Mouse (Mus musculus) adrenal gland, adult 8-10 months (tissue): ENCODE measurements at regions not wholly inside any gene's neighbourhood (a gene's known extent, or its start where the extent isn't known, plus 50 kb on each side); places are given as distances from the start of the nearest gene placed in this dataset.

ENCODE experiments used
- DNase-seq: peaks from one replicate; pipeline ENCODE4 v3.0.0; 2022

- DNase-seq, result no peak
Observed at GRCm38 (mm10) chr17:66252926-66253325, 129.6 kb downstream of the Ddx11 start.

DNA sequence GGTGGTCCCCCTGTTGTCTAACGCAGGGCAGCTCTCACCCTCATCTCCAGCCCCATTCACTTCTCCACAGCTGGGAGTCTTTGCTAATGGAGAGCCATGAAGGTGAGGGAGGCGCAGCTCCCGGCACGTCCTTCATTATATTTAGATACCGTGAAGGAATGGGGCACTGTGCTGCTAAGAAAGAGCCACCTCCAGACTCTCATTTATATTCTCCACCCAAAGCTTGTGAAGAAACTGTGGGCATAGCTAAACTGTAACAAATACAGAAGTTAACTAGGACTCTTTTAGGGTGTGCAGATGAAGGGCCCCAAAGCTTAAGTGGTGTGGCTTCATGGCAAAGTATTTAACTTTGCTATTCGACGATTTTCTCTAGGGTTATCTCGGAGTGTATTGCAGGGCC, 136.4 kb downstream of the Ddx11 start:
- DNase-seq, result no peak

DNA sequence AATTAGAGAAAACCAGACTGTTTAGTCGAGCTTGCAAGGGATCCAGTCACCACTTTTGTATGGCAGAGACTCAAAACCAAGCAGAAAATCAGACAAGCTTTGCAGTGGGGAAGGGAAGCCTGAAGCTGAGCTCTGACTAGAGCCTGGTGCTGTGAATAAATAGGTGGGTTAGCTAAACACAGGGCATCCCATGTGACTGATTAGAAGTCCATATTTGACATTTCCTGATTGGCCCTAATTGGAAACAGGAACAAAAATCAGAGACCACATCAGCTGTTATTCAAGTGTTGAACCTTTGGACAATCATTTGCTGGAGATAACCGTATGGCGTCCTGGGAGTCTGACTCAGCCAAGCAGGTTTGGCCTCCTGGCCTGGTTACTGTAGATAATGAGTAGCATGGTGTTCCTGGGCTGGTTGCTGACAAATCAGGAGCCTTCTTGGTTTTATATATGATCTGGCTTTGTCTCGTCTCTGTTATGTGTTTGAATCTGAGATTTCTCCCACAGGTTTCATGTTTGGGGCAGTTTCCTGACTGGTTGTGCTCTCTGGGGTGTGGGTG, 139.4 kb downstream of the Ddx11 start:
- no peak for DNase-seq

DNA sequence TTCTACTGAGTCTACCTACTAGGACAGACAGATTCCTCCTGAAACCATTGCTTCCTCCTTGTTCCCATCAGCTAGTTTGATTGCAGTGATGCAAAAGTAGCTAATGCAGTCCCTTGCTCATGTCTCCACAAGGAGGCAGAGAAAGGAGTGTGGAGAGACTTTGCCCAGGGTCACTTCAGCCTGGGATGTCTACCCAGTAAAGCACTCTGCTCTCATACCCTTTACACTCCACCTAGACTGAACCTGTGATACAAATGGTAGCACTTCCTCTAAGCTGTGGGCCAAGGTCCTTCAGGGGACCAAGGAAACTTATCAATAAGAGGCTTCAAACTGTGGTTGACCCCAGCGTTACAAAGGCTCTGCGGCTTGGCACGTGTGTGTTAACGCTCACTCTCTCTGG, 140.1 kb downstream of the Ddx11 start:
- no peak for DNase-seq

GRCm38 (mm10) chr17:66266803-66267202, 143.5 kb downstream of the Ddx11 start:
- no peak for DNase-seq

GRCm38 (mm10) chr17:66267831-66268230, 144.5 kb downstream of the Ddx11 start:
- DNase-seq, result no peak

GRCm38 (mm10) chr17:66269567-66269966, 146.2 kb downstream of the Ddx11 start:
- DNase-seq, result no peak

DNA sequence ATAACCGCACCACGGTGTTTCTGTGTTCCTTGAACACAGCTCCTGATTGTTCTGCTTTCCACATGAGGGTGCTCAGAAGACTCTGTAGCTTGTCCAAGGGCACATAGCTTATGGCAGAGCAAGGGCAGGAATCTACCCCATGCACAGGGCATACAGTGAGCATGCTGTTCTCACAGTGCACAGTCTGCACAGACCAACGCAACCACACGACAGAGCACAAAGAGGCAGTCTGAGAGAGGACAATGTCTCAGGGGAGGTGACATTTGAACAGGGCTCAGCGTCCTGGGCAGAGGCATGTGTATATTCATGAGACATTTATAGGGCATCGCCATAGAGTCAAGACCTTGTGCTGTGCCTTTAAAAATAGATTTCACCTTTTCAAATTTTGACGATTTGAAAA, 148.6 kb downstream of the Ddx11 start:
- DNase-seq, result no peak

- no peak for DNase-seq
Observed at GRCm38 (mm10) chr17:66276778-66277177, 153.5 kb downstream of the Ddx11 start.

GRCm38 (mm10) chr17:66278037-66278436, 154.7 kb downstream of the Ddx11 start:
- DNase-seq, result no peak

- DNase-seq, result no peak
Observed at GRCm38 (mm10) chr17:66285295-66285694, 162.0 kb downstream of the Ddx11 start.
